Mouse (Mus musculus) retina, embryonic 14.5 days (tissue): ENCODE measurements at regions not wholly inside any gene's neighbourhood (a gene's known extent, or its start where the extent isn't known, plus 50 kb on each side); places are given as distances from the start of the nearest gene placed in this dataset.

Experiments
- DNase-seq: peaks from one replicate; pipeline ENCODE4 v3.0.0-alpha.2; 2015; ENCODE audit warnings: low spot score

DNA sequence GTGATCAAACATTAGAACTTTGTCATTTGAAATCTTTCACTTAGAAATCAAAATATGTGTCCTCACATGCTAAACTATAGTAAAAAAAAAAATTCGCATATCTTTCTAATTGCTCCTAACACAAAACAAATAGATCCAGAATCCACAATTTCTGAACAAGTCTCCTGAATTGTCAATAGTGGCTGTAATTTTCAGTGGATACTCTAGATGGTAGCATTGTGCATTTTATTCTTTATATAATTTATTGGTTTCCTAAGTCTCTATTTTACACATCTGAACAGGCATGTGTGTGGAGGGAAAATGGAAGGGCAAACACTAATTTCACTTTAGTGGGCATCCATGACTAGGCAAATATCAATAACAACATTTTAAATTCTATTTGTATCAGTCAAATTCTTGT is 63.7 kb upstream of the Tnmd start:
- peak; percentile 24 for DNase-seq

DNA sequence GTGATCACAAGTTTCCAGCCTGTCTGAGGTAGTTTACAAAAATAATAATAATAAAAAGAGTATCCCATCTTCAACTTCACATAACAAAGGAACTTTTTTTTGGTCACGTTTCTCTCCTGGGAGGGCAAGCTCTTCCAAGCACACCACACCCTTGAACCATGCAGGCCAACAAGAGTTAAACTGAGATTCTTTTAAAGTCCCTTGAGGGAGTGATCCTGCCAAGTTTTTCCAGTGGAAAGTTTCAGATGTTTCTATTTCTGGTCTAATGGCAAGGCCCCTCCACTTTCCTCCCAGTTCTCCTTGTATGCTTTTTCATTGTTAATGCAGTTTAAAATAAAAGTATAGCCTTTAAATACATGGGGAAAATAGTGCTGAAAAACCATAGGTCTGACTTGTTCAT is 65.2 kb upstream of the Pcdh19 start:
- no peak for DNase-seq

DNA sequence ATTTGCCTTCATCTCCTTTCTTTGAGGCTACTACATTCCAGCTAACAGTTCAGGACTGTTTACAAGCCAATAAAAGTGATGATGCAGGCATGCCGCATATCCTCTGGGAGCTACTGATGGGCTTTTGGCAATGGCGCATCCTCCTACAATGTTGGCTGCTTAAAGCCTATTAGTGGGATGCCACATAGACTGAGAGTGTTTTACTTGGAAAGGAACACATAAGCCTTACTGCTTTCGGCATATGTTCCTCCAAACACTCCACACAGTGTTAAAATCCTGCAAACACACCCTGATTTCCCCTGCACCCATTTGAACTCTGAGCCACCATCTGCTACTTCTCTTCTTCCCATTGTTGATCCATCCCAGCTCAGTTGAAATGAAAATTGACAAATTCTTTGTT is 63.4 kb upstream of the Pcdh19 start:
- DNase-seq: no peak

DNA sequence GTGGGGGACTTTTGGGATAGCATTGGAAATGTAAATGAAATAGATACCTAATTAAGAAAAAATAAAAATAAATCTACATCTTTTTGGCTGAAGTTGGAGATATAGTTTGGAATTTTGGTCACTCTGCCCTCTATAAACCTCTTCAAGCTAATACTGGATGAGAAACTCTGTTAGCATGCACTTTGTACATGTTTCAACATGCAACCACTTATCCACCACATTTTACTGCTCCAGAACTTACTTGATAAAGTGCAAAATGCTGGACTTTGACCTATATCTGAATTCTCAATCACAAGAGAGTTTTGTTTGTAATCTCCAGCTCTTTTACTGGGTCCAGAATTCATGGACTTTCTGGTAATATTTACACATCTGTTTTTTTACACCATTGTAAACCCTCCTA is 54.7 kb upstream of the Pcdh19 start:
- no peak for DNase-seq

DNA sequence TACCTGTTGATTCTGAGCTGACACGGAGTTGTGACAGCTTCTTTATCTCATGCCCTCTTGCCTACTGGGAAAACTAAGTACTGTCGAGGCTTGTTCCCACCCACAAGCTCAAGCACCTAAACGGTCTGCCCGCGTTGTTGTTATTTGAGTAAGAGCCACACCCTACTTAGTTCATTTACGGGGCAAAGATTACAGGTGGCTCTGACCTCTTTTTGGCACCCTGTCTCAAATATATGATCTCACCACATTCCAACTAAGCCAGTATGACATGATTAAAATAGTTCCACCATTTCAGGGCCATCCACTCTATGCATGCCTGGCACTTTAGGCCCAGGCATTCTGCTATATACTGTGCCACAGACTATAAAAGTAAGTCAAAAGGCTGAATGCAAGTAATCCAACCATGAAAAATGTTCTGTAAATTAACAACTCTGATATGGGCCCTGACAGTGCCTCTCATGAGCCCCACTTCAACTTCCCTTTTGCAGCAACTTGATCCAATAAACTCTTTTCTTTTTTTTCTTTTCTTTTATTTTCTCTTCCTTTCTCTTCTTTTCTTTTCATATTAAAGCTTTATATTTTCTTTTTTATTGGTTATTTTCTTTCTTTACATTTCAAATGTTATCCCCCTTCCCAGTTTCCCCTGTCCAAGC is 50.3 kb upstream of the Pcdh19 start:
- DNase-seq: no peak
